Mouse (Mus musculus): ENCODE results near the gene Gipc1. TPM values are rescaled to one million over a fixed set of nuclear protein-coding genes. Genes with fewer than 3 reads are reported as not detected.

The Gipc1 gene
- 164 and 172 TPM in 2 replicates for polyA plus RNA-seq (2015; fragmentation: Nextera tagmentation; extraction: Ambion mirVana)

GRCm38 (mm10) chr8:83652030-83652743, at the start of gene Gipc1:
Gene Gipc1 (plus strand): TSS chr8:83652677.
- H3K4me2 ChIP-seq (replicated peaks): peak within 1 kb of the TSS; percentile 89
- peaks cover 12% of the 10 kb centered on the region for H3K36me3 ChIP-seq
- no peaks in the 10 kb centered on the region for H3K27me3 ChIP-seq
- H3K27ac ChIP-seq: peak within 1 kb of the TSS; percentile 90
- peaks cover 20% of the 10 kb centered on the region for H3K4me1 ChIP-seq (replicated peaks)
- no peaks in the 10 kb centered on the region for H3K9me3 ChIP-seq
- H3K4me3 ChIP-seq (replicated peaks): peak within 1 kb of the TSS; percentile 84
- H3K9ac ChIP-seq (replicated peaks): peak within 1 kb of the TSS; percentile 90
- ATAC-seq: peak; percentile 98
- 5% methylated on average over 50 of the region's 50 CpGs for WGBS

DNA sequence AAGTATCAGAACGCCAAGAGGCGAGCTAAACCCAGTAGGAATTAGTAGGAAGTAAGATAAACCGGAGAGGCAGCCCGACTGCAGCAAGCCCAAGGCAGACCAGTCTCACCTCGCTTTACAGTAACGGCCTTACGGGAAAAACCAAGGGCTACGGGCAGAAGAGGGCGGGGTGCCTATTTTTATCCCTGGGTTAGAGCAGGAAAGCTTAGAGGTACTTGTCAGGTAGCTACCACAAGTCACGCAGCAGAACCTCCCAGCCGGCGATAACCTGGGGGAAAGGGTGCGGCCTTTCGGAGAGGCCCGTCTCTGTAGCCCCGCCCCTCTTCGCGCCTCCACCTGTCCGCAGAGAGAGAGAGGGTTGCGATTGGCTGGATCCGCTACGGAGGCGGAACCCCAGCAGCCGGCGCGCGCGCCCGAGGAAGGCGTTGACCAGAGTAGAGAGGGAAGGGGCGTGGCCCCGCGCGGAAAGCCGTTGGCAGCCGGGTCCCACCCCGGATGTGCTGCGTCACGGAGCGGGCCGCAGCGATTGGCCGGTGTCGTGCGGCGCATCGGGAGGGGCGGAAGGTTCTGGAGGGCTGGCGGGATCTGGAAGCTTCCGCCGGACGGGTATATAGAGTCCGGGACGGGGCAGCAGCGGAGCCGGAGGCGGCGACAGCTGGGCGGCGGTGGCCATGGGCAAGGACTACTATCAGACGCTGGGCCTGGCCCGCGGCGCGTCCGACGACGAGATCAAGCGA, 44.6 kb upstream of the Gipc1 start, which contains the start of the genes Tecr and Dnajb1:
Gene Tecr, minus strand, starts transcription at position 311 of the 737 bp plus-strand sequence.
Gene Dnajb1, plus strand, starts transcription at position 533 of the 737 bp plus-strand sequence.
- Histone ChIP-seq H3K27me3 (no peaks in the 10 kb centered on the region), H3K9me3 (no peaks in the 10 kb centered on the region), H3K9ac (replicated peaks) (peak within 1 kb of the TSS; percentile 89), H3K4me3 (replicated peaks) (peak within 1 kb of the TSS; percentile 80), H3K36me3 (peaks cover 32% of the 10 kb centered on the region), H3K27ac (peak within 1 kb of the TSS; percentile 97), H3K4me2 (replicated peaks) (peak within 1 kb of the TSS; percentile 92), H3K4me1 (replicated peaks) (peaks cover 31% of the 10 kb centered on the region)
- peak; percentile 97 for ATAC-seq
- under 1% methylated on average over 63 of the region's 69 CpGs for WGBS

GRCm38 (mm10) chr8:83608398-83608829, 44.1 kb upstream of the Gipc1 start:
- Histone ChIP-seq H3K4me2 (replicated peaks) (peak overlapping the region; percentile 92), H3K36me3 (peaks cover 36% of the 10 kb centered on the region), H3K9me3 (no peaks in the 10 kb centered on the region), H3K9ac (replicated peaks) (peak overlapping the region; percentile 89), H3K4me3 (replicated peaks) (peak overlapping the region; percentile 80), H3K27me3 (no peaks in the 10 kb centered on the region), H3K4me1 (replicated peaks) (peaks cover 31% of the 10 kb centered on the region), H3K27ac (peak overlapping the region; percentile 97)
- peak; percentile 82 for ATAC-seq
- WGBS: under 1% methylated on average over 51 of the region's 51 CpGs

DNA sequence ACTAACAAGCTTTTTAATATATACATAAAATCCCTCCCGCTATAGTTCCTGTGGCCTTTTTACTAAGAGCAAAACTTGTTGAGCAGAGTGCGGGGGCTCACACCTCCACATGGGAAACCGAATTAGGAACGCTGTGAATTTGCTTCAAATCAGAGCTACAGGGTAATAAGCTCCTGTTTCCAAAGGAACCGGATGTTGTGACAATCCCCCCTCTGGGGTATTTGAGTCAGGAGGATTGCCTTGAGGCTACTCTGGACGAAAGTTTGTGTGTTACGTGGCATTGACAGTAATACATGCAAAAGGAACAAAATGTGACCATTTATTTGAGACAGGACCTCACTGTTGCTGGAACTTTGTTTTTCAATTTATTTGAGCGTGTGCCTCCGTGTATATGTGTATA, 43.4 kb upstream of the Gipc1 start:
- H3K4me2 ChIP-seq (replicated peaks): peak overlapping the region; percentile 92
- peak overlapping the region; percentile 80 for H3K4me3 ChIP-seq (replicated peaks)
- peak overlapping the region; percentile 89 for H3K9ac ChIP-seq (replicated peaks)
- H3K27me3 ChIP-seq: no peaks in the 10 kb centered on the region
- ATAC-seq: no peak
- peaks cover 31% of the 10 kb centered on the region for H3K4me1 ChIP-seq (replicated peaks)
- peak overlapping the region; percentile 97 for H3K27ac ChIP-seq
- no peaks in the 10 kb centered on the region for H3K9me3 ChIP-seq
- peaks cover 41% of the 10 kb centered on the region for H3K36me3 ChIP-seq
- 38% methylated on average over 9 of the region's 9 CpGs for WGBS

- Histone ChIP-seq H3K4me2 (replicated peaks) (peak overlapping the region; percentile 92), H3K9me3 (no peaks in the 10 kb centered on the region), H3K27ac (no peak overlapping the region), H3K4me3 (replicated peaks) (peak overlapping the region; percentile 80), H3K27me3 (no peaks in the 10 kb centered on the region), H3K4me1 (replicated peaks) (peaks cover 31% of the 10 kb centered on the region), H3K9ac (replicated peaks) (peak overlapping the region; percentile 89), H3K36me3 (peaks cover 45% of the 10 kb centered on the region)
- no peak for ATAC-seq
- 94% methylated on average over 10 of the region's 10 CpGs for WGBS
Observed at GRCm38 (mm10) chr8:83609547-83610180, 42.8 kb upstream of the Gipc1 start.

DNA sequence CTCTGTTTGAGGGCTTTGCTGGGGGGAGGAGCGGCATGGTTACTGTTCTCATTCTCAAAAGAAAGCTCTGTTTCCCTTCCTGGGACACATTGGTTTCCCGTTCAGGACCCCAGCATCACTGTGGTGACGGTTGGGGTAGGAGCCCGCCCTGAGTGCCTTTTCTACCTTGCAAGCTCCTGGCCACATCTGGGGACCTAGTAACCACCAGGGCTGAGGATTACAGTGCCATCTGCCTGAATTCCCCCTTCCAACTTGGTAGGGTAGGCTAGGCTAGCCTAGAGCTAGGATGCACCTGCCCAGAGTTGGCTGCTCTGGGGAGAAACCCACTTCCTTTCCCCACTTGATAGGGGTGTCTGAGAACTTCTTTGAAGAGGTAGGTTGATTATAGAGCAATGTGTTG, 40.6 kb upstream of the Gipc1 start:
- Histone ChIP-seq H3K4me2 (replicated peaks) (no peak overlapping the region), H3K36me3 (peaks cover 45% of the 10 kb centered on the region), H3K4me3 (replicated peaks) (no peak overlapping the region), H3K4me1 (replicated peaks) (peaks cover 29% of the 10 kb centered on the region), H3K9me3 (no peaks in the 10 kb centered on the region), H3K27me3 (no peaks in the 10 kb centered on the region), H3K27ac (no peak overlapping the region), H3K9ac (replicated peaks) (no peak overlapping the region)
- 95% methylated on average over 4 of the region's 4 CpGs for WGBS
- no peak for ATAC-seq

- no peak for ATAC-seq
- no peak overlapping the region for H3K4me2 ChIP-seq (replicated peaks)
- H3K4me3 ChIP-seq (replicated peaks): no peak overlapping the region
- no peak overlapping the region for H3K9ac ChIP-seq (replicated peaks)
- 93% methylated on average over 4 of the region's 4 CpGs for WGBS
- H3K27me3 ChIP-seq: no peaks in the 10 kb centered on the region
- peaks cover 24% of the 10 kb centered on the region for H3K4me1 ChIP-seq (replicated peaks)
- H3K9me3 ChIP-seq: no peaks in the 10 kb centered on the region
- H3K27ac ChIP-seq: no peak overlapping the region
- peaks cover 45% of the 10 kb centered on the region for H3K36me3 ChIP-seq
Observed at GRCm38 (mm10) chr8:83613695-83614094, 38.8 kb upstream of the Gipc1 start.

DNA sequence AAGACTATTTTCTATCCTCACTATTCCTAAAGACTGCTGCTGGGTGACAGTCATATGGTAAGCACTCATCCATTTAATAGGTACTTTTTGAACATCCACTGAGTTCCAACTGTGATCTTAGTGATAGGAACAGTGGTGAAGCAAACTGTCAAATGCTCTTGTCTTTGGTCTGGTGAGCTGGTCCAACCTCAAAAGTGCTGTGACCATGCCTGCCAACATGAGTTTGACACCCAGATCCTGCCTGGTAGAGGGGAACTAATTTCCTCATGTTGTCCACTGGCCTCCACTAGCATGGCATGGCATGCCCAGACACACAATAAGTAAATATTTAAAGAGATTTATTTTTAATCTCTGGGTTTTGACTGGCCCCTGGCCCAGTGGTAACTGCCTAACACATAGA, 35.9 kb upstream of the Gipc1 start:
- Histone ChIP-seq H3K36me3 (peaks cover 25% of the 10 kb centered on the region), H3K27ac (no peak overlapping the region), H3K4me1 (replicated peaks) (no peaks in the 10 kb centered on the region), H3K4me3 (replicated peaks) (no peak overlapping the region), H3K9me3 (no peaks in the 10 kb centered on the region), H3K4me2 (replicated peaks) (no peak overlapping the region), H3K27me3 (0 out of 2 replicates have a peak, but pooled peaks cover 2% of the 10 kb centered on the region), H3K9ac (replicated peaks) (no peak overlapping the region)
- ATAC-seq: no peak

DNA sequence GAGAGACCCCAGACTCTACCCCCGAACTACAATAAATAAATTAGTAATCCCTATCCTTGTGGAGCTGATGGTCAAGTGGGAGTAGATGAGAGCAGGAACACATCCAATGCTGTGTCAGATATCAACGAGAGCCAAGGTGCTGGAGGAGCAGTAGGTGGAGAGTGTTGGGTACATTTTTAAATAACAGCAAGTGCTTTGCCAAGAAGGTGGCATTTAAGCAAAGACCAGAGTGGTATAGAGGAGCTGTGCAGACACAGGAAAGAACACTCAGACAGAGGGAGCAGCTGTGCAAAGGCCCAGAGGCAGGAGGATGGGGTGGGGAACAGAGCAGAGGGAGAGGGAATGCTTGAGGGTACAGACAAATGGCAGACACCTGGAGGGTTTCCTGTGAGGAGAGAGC, 35.4 kb upstream of the Gipc1 start:
- Histone ChIP-seq H3K36me3 (peaks cover 21% of the 10 kb centered on the region), H3K4me1 (replicated peaks) (peaks cover 2% of the 10 kb centered on the region; the same call in 1 of the 2 replicates), H3K27me3 (0 out of 2 replicates have a peak, but pooled peaks cover 3% of the 10 kb centered on the region), H3K27ac (no peak overlapping the region), H3K4me2 (replicated peaks) (no peak overlapping the region), H3K9ac (replicated peaks) (no peak overlapping the region), H3K9me3 (no peaks in the 10 kb centered on the region), H3K4me3 (replicated peaks) (no peak overlapping the region)
- ATAC-seq: no peak
- WGBS: 86% methylated on average over 2 of the region's 2 CpGs

DNA sequence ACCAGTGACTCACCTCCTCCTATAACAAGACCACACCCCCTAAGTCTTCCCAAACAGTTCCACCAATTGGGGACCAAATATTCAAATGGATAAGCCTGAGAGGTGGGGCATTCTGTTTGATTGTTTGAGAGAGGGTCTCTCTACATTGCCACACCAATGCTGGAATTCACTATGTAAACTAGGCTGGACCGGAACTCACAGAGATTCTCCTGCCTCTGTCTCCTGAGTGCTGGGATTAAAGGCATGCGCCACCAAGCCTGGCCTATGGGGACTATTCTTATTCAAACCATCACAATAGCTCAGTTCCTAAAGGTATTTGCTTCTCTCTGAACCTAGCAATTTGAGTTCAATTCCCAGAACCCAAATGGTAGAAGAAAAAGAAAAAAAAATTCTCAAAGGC, 33.9 kb upstream of the Gipc1 start:
- WGBS: 93% methylated on average over 2 of the region's 2 CpGs

GRCm38 (mm10) chr8:83619568-83620285, 32.8 kb upstream of the Gipc1 start:
- Histone ChIP-seq H3K27me3 (0 out of 2 replicates have a peak, but pooled peaks cover 3% of the 10 kb centered on the region), H3K9ac (replicated peaks) (no peak overlapping the region), H3K4me1 (replicated peaks) (peaks cover 3% of the 10 kb centered on the region; the same call in 1 of the 2 replicates), H3K4me3 (replicated peaks) (no peak overlapping the region), H3K36me3 (no peaks in the 10 kb centered on the region), H3K27ac (no peak overlapping the region), H3K9me3 (no peaks in the 10 kb centered on the region), H3K4me2 (replicated peaks) (no peak overlapping the region)
- 91% methylated on average over 9 of the region's 9 CpGs for WGBS
- ATAC-seq: no peak

More for the DNA sequence above, 33.9 kb upstream of the Gipc1 start:
- no peak overlapping the region for H3K4me3 ChIP-seq (replicated peaks)
- 0 out of 2 replicates have a peak, but pooled peaks cover 3% of the 10 kb centered on the region for H3K27me3 ChIP-seq
- H3K9ac ChIP-seq (replicated peaks): no peak overlapping the region
- peaks cover 9% of the 10 kb centered on the region for H3K36me3 ChIP-seq
- H3K9me3 ChIP-seq: no peaks in the 10 kb centered on the region
- H3K4me2 ChIP-seq (replicated peaks): no peak overlapping the region
- ATAC-seq: no peak
- H3K27ac ChIP-seq: no peak overlapping the region
- peaks cover 3% of the 10 kb centered on the region; the same call in 1 of the 2 replicates for H3K4me1 ChIP-seq (replicated peaks)
